Mouse (Mus musculus) spleen, postnatal 14 days (tissue): ENCODE data around the gene Grk3.

Source experiments
- DNase-seq, 2 experiments: peaks; one replicate each; pipeline ENCODE4 v3.0.0; 2021 to 2022; ENCODE audit warnings: low spot score in 2 of 2

Gene Grk3

GRCm38 (mm10) chr5:113008496-113008895 lies 7.1 kb downstream of the Grk3 start:
- DNase-seq, result no peak

DNA sequence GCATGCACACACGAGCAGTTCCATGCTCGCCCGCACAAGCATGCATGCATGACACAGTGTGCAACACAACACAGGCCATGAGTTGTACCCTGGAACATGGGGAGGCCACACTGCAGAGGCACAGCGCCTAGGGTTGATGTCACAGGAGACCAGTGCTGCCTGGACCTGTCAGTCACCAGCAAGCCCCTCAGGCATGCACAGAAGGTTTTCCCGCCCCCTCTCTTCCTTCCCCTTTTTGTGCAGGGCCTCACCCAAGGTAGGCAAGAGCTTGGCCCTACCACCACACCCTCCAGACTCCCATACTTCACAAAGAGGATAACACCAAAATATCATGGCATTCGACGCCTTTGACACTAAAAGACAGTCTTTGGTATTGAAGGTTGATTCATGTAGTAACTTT lies 8.6 kb downstream of the Grk3 start:
- DNase-seq, result no peak

DNA sequence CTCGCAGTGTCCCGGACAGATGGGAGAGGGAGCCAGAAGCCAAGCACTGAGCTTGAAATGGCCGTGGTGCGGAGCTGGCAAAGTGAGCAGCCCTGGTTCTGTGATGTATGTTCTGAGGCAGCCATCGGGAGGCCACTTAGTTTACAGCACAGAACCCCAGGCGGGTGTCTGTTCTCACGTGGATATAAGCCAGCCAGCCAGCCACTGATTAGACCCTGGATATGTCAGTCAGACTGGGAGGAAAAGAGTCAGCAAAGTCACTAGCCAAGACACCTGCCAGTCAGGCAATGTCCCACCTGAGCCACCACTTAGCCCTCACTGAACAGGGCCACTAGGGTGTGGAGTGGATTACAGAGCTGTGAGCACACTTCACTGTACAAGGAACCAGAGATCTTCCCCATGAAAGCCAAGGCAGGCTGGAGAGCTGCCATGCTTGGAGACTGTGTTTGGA lies 9.6 kb downstream of the Grk3 start:
- no peak for DNase-seq

DNA sequence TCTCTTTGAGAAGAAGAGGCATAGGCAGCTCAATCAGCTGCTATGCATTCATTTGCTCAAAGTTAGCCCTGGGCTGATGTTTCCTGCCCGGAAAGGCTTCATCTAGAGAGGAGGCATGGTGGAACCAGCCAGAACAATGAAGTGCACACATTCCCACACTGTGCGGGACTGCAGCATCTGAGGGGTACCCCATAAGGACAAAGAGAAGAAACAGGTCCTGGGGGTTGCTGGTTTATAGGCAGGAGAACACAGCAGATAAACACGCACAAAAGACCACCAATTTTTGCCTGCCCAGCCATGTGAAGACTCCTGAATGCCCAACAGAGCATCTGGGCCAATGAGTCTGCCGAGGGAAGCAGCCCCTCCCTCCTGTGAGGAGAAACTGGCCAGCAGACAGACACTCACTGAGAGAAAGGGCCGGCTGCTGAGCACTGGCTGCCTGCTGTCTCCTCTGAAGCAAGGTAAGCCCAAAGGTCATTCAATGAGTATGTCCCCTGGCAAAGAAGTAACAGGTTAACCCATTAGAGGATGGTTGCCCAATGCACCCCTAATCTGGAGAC lies 12.7 kb downstream of the Grk3 start:
- no peak for DNase-seq

DNA sequence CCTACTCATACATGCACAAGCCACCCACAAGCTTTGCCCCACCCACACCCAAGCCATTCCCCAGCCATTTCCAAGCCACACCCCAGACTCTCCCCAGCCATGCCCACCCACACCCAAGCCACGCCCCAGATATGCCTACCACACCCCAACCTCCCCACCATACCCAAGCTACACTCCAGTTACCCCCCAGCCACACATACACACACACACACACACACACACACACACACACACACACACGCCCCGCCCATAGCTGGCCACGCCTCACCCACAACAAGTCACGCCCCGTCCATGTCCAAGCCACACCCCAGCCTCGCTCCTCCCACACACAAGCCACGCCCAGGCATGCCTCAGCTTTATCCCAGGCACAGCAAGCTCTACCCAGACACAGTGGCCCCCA lies 16.4 kb downstream of the Grk3 start:
- no peak for DNase-seq

GRCm38 (mm10) chr5:112997516-112998186 lies 17.9 kb downstream of the Grk3 start:
- DNase-seq, result no peak

DNA sequence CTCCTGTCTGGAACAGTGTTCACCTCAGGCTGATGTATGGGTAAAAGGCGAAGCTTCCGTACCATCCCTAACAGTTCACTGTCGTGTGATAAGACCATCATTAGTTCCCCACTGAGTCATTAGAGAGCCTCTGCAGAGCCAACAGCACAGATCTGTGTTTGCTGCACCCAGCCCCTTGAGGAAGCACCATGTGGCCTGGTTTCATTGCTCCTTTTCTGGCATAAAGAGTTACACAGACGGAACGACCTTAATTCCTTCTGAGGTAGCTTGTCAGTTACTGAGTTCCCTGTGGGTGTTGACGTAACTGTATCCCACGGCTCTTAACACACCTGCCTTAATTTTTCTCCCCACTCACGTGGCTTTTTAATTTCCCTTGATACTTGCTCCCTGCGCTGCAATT lies 24.3 kb downstream of the Grk3 start:
- DNase-seq, result no peak

DNA sequence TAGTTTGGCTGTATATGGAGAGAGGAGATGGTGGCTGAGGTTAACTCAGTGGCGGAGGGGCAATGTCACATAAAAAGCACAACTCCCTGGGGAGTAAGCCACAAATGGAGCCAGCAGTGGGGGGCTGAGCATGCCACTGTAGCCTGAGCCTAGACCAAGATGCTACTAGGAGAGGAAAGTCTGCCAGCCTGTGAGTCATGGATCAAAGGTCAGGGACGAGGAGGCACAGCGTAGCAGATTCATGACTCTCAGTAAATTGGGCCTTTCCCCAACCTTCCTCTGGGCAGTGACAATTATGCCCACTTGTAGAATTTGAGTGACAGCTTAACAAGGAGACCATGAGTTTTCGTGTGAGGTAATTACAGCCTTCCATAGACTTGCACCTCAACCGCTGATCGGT lies 33.7 kb downstream of the Grk3 start:
- no peak for DNase-seq

- DNase-seq, result no peak
Observed at GRCm38 (mm10) chr5:112979710-112980109, 35.9 kb downstream of the Grk3 start.

GRCm38 (mm10) chr5:112979195-112979594 lies 36.4 kb downstream of the Grk3 start:
- no peak for DNase-seq

DNA sequence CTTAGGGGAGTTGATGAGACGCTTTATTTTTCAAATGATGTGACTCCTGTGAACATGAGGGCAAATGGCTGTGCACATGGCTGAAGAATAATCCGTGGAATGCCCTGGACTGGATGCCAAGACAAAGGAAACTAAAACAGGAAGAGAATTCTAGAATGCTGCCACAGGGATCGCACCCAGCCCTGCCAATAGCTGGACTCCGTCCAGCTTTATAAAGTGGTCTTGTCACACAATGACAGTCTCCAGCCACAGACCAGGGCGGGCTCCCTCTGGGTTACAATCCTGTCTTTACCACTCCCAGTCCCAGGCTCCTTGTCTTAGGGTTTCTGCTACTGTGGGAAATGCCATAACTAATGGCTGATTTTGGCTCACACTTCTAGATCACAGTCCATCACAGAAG lies 38.5 kb downstream of the Grk3 start:
- no peak for DNase-seq

DNA sequence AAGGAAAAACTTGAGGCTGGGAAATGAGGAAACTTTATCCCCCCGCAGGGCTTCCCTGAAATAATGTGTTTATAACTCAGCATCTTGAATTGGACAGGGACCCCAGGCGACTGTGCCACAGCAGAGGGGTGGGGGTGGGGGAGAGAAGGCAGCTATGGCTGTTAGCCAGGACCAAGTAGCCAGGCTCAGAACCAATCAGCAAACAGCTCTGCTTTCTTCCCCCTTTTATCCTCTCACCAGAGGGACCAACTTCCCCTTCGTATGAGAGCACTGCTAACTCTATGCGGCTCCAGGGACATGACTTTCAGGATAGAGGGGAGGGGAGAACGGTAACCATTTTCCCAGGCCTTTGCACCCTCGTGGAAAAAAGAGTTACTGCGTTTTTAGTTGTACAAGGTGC lies 42.0 kb downstream of the Grk3 start:
- DNase-seq, result no peak

DNA sequence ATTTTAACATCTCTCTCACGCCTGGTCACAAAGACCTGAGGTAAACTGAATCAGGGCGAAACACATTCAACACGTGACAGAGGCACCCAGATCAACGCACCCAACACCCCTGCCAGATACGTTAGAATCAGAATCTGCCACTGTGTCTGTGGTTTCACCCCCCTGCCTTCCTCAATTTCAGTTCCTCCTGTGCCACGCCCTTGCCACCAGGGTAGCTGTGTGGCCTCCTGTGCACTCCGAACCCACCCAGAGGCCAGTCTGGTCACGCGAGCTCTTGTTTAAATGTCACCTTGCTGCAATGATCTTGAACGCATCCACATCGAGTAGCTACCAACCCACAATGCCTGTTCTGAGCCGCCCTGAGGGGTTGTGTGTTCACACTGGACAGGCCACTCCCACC lies 43.3 kb downstream of the Grk3 start:
- DNase-seq, result peak in 1 of 2 experiments; percentile 19

GRCm38 (mm10) chr5:112963495-112963894 lies 52.1 kb downstream of the Grk3 start:
- DNase-seq, result no peak

DNA sequence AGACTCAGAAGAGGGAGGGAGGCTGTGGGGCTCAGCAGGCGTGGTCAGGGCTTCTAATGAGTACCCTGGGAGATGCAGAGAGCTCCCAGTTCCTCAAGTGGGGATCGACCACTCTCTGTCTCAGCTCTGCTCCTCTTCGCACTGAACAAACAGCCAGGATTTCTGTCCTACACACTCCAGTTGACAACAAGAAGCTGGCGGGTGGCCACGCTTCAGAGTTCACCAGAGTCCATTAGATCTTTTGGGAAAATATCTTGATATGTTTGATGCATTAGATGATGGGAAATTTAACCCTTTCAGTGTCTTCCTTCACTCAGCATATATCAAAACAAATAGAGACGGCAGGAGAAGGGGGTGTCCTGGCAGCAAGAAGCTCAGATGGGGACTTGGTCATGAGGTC lies 53.4 kb downstream of the Grk3 start:
- DNase-seq, result no peak

DNA sequence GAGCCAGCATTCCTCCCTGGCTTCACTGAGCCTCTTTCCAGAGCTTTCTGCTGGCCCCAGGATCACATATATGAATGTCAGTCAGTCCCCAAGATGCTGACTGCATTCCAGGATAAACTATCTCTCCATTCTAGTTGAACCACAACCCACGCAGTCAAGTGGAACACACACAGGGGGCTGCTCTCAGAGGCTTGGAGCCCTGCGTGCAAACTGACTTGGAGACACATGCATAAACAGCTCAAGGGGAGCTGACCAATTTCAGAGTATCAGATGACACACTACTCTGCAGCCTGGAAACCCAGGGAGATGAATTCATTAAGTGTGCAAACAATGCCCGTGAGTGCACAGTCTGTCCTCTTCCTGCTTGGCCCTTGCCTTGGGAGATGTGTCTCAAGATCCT lies 54.7 kb downstream of the Grk3 start:
- no peak for DNase-seq

DNA sequence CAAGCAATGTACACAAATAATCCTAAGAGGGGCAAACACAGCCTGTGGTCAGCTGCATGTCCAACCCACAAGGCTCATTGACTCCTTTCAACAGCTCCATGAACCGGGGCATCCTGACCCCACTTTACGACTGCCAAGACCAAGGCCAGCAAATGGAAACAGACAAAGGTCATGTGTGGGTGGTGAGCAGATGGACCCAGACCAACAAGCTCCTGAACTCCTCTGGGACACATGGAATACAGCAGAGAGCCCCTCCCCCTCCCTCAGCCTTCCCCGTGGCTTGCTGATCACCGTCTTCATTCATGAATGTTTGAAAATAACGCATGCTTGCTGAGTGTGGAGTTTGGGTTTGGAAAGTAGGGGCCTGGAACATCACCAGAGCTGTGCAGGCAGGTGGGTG lies 57.3 kb downstream of the Grk3 start:
- no peak for DNase-seq

GRCm38 (mm10) chr5:112956841-112957240 lies 58.8 kb downstream of the Grk3 start:
- no peak for DNase-seq

DNA sequence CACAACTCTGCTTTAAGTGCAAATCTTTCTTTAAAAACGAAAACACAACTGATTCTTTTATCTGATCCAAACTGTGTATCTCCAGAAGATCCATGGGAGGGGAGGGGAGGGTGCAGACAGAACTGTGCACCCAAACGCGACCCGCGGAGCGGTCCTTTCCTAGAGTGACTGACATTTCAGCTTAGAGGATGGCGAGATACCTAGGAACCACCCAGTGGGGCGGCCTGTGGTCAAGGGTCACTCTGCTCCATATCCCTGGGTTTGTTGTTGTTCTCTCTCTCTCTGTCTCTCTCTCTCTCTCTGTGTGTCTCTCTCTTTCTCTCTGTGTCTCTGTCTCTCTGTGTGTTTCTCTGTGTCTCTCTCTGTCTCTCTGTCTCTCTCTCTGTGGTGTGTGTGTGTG lies 59.2 kb downstream of the Grk3 start:
- DNase-seq, result no peak

- no peak for DNase-seq
Observed at GRCm38 (mm10) chr5:112950847-112951246, 64.7 kb downstream of the Grk3 start.

DNA sequence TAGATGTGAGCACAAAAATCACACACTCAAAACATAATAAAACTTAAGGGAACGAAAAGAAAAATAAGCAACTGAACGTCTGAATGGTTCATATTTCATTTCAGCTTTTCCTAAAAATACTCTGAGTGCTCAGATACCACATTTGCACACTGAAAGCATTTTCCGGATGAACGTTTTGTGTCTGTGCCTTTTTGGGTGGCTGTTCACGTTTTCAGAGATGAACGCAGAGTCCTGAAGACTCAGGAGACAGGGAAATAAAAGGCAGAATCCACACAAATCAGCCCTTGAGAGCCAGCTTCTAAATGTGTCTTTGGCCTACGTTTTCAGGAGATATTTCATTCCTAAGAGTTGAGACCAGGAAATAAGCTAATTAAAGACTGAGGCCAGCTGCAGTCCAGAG lies 69.7 kb downstream of the Grk3 start:
- DNase-seq, result no peak

- DNase-seq, result no peak
Observed at GRCm38 (mm10) chr5:112942244-112942643, 73.3 kb downstream of the Grk3 start.

- no peak for DNase-seq
Observed at GRCm38 (mm10) chr5:112941001-112941400, 74.6 kb downstream of the Grk3 start.

- no peak for DNase-seq
Observed at GRCm38 (mm10) chr5:112936632-112937031, 79.0 kb downstream of the Grk3 start.
